Comparison of ENCODE assay signal across 21 mouse cellular contexts in genomic region chr8:91617772-91618171, GRCm38 (mm10).
DNase-seq lines count a peak whose midpoint lies in the region; ATAC-seq and TF ChIP-seq lines count a peak whose summit lies in the region.
"Had no signal": no experiment of that assay in that cellular context is flagged by ENCODE, and none has a peak within 500 bp of the region (broad histone marks: within the 10 kb centered on the region; RNA-seq: fewer than 3 reads in every experiment).

No protein-coding gene starts in this region.

- intact Hi-C loops in heart, postnatal 25 days (cut with DNase I), result no loop called here

- no peak for TF ChIP-seq CTCF in hindbrain, postnatal 0 days (IDR thresholded peaks at IDR 0.05; ENCODE audit: low read depth)

- peaks cover 56% of the 10 kb centered on the region for H3K27me3 ChIP-seq in forebrain, embryonic 13.5 days
- peaks cover 79% of the 10 kb centered on the region for H3K27me3 ChIP-seq in forebrain, embryonic 10.5 days (ENCODE audit: poor library complexity, severe bottlenecking)
- H3K27me3 ChIP-seq in hindbrain, embryonic 10.5 days (ENCODE audit: insufficient read depth, poor library complexity, severe bottlenecking), result peaks cover 10% of the 10 kb centered on the region; the same call in 1 of the 2 replicates
- H3K27me3 ChIP-seq in hindbrain, postnatal 0 days (ENCODE audit: insufficient read depth, low read length), result no peaks in the 10 kb centered on the region; the same call in 1 of the 2 replicates
- H3K27me3 ChIP-seq: stomach, embryonic 15.5 days had no signal

- no peak overlapping the region for H3K9ac ChIP-seq in forebrain, embryonic 13.5 days
- no peak overlapping the region for H3K9ac ChIP-seq in hindbrain, postnatal 0 days (replicated peaks; ENCODE audit: low read length)
- H3K9ac ChIP-seq: stomach, embryonic 15.5 days had no signal

- ATAC-seq in forebrain, embryonic 13.5 days, result peak; percentile 71
- ATAC-seq in hindbrain, postnatal 0 days, result peak; percentile 69; the same call in 1 of the 2 replicates
- ATAC-seq: CD4-positive, CD25-positive, alpha-beta regulatory T cell, adult 4 months had no signal

- DNase-seq in forebrain, embryonic 10.5 days (ENCODE audit: extremely low spot score, low spot score), result no peak
- DNase-seq in MN1 (ENCODE audit: low spot score), result peak; percentile 17
- DNase-seq in hindbrain, embryonic 10.5 days (ENCODE audit: low spot score), result no peak
- peak; percentile 25 for DNase-seq in hindbrain, postnatal 0 days (ENCODE audit: low spot score)
- no peak for DNase-seq in heart, postnatal 25 days (ENCODE audit: low spot score)
- DNase-seq in cerebellum, postnatal 14 days, result no peak
- DNase-seq: adrenal gland, postnatal 14 days; cerebellum, adult 11 months; cerebellum, postnatal 25 days; embryo, embryonic 11 days; gastrocnemius, postnatal 25 days; kidney, adult 2 months; kidney, postnatal 10 days; lung, adult 18-20 months; lung, postnatal 14 days had no signal

- 33% methylated on average over 5 of the region's 5 CpGs for WGBS in forebrain, embryonic 13.5 days
- WGBS in forebrain, embryonic 10.5 days, result 67% methylated on average over 5 of the region's 5 CpGs
- 71% methylated on average over 5 of the region's 5 CpGs for WGBS in hindbrain, embryonic 10.5 days
- 46% methylated on average over 5 of the region's 5 CpGs for WGBS in hindbrain, postnatal 0 days

- no peaks in the 10 kb centered on the region for H3K9me3 ChIP-seq in forebrain, embryonic 13.5 days (replicated peaks)
- no peaks in the 10 kb centered on the region for H3K9me3 ChIP-seq in forebrain, embryonic 10.5 days
- no peaks in the 10 kb centered on the region for H3K9me3 ChIP-seq in hindbrain, embryonic 10.5 days
- H3K9me3 ChIP-seq in hindbrain, postnatal 0 days (ENCODE audit: low read length), result no peaks in the 10 kb centered on the region
- H3K9me3 ChIP-seq: limb, embryonic 10.5 days; stomach, embryonic 15.5 days had no signal

- H3K4me1 ChIP-seq in forebrain, embryonic 13.5 days, result peaks cover 51% of the 10 kb centered on the region
- peaks cover 66% of the 10 kb centered on the region for H3K4me1 ChIP-seq in forebrain, embryonic 10.5 days
- peaks cover 61% of the 10 kb centered on the region for H3K4me1 ChIP-seq in hindbrain, embryonic 10.5 days (replicated peaks)
- H3K4me1 ChIP-seq in hindbrain, postnatal 0 days (ENCODE audit: insufficient read depth, low read length), result 0 out of 2 replicates have a peak, but pooled peaks cover 8% of the 10 kb centered on the region

- 0 out of 2 replicates have a peak overlapping the region, but pooled peaks have one; percentile 28 for H3K27ac ChIP-seq in forebrain, embryonic 13.5 days
- no peak overlapping the region for H3K27ac ChIP-seq in forebrain, embryonic 10.5 days
- 0 out of 2 replicates have a peak overlapping the region, but pooled peaks have one; percentile 46 for H3K27ac ChIP-seq in hindbrain, embryonic 10.5 days
- H3K27ac ChIP-seq in hindbrain, postnatal 0 days, result no peak overlapping the region
- H3K27ac ChIP-seq: left cerebral cortex, adult 2 months; limb, embryonic 10.5 days; stomach, embryonic 15.5 days had no signal

- peak overlapping the region; percentile 17 for H3K4me2 ChIP-seq in forebrain, embryonic 13.5 days
- H3K4me2 ChIP-seq in hindbrain, postnatal 0 days (ENCODE audit: low read depth, low read length), result no peak overlapping the region; the same call in 1 of the 2 replicates
- H3K4me2 ChIP-seq: liver, embryonic 11.5 days; stomach, embryonic 15.5 days had no signal

- H3K36me3 ChIP-seq in forebrain, embryonic 13.5 days (ENCODE audit: poor library complexity, severe bottlenecking), result no peaks in the 10 kb centered on the region
- no peaks in the 10 kb centered on the region for H3K36me3 ChIP-seq in forebrain, embryonic 10.5 days (replicated peaks)
- no peaks in the 10 kb centered on the region for H3K36me3 ChIP-seq in hindbrain, embryonic 10.5 days
- H3K36me3 ChIP-seq in hindbrain, postnatal 0 days (ENCODE audit: insufficient read depth, low read length), result no peaks in the 10 kb centered on the region
- H3K36me3 ChIP-seq: limb, embryonic 10.5 days; stomach, embryonic 15.5 days had no signal

- no peak overlapping the region for H3K4me3 ChIP-seq in forebrain, embryonic 13.5 days
- H3K4me3 ChIP-seq in forebrain, embryonic 10.5 days, result no peak overlapping the region
- no peak overlapping the region for H3K4me3 ChIP-seq in hindbrain, embryonic 10.5 days
- H3K4me3 ChIP-seq in hindbrain, postnatal 0 days (ENCODE audit: low read length), result no peak overlapping the region
- H3K4me3 ChIP-seq: left cerebral cortex, adult 2 months; limb, embryonic 10.5 days; stomach, embryonic 15.5 days had no signal

Comparison
In these comparisons a context has a peak if more than half of its experiments do, and no peak if none do; other contexts are left out.
1. H3K27ac ChIP-seq: peak in forebrain, embryonic 13.5 days (single experiment) and hindbrain, embryonic 10.5 days (single experiment); none in forebrain, embryonic 10.5 days (single experiment) and hindbrain, postnatal 0 days (single experiment).
2. DNase-seq: peak in MN1 (single experiment) and hindbrain, postnatal 0 days (single experiment); none in forebrain, embryonic 10.5 days (single experiment), hindbrain, embryonic 10.5 days (single experiment), heart, postnatal 25 days (single experiment) and cerebellum, postnatal 14 days (0 of 2).